Mouse (Mus musculus) forebrain, embryonic 12.5 days (tissue): Measurements from ENCODE around the gene Chst3. TPM values are rescaled to one million over a fixed set of nuclear protein-coding genes. Genes with fewer than 3 reads are reported as not detected.

ENCODE experiments used
- ATAC-seq: fragments of 200-750 bp; cut with Nextera tagmentation; 2 replicates; pipeline ENCODE4 v1.8.0; 2017; ENCODE audit warnings: moderate TSS enrichment; ENCODE audit not compliant: low FRiP score
- H3K27ac ChIP-seq: fragments of 300-500 bp; sonication (generic); 2 replicates; pipeline ENCODE4 v1.5.1; 2016; ENCODE audit warnings: mild to moderate bottlenecking
- H3K27me3 ChIP-seq: fragments of 300-500 bp; sonication (generic); 2 replicates; pipeline ENCODE4 v1.6.1; 2016; ENCODE audit warnings: mild to moderate bottlenecking
- H3K36me3 ChIP-seq: fragments of 300-500 bp; sonication (generic); replicated peaks from 2 replicates; pipeline ENCODE4 v1.6.1; 2016; ENCODE audit warnings: mild to moderate bottlenecking
- H3K4me1 ChIP-seq: fragments of 300-500 bp; sonication (generic); 2 replicates; pipeline ENCODE4 v1.6.1; 2016
- H3K4me2 ChIP-seq: fragments of 300-500 bp; sonication (generic); 2 replicates; pipeline ENCODE4 v1.6.1; 2016; ENCODE audit warnings: mild to moderate bottlenecking, moderate library complexity
- H3K4me3 ChIP-seq: fragments of 300-500 bp; sonication (generic); replicated peaks from 2 replicates; pipeline ENCODE4 v1.5.1; 2016; ENCODE audit warnings: mild to moderate bottlenecking
- H3K9ac ChIP-seq: fragments of 300-500 bp; sonication (generic); 2 replicates; pipeline ENCODE4 v1.6.1; 2016; ENCODE audit warnings: mild to moderate bottlenecking
- H3K9me3 ChIP-seq: fragments of 300-500 bp; sonication (generic); 2 replicates; pipeline ENCODE4 v1.6.1; 2016
- WGBS: fragments of 180-500 bp; shearing (Covaris S2); methylation state at CpG from one replicate; pipeline ENCODE4 v1.1.7; 2016; 5-methylcytosine and 5-hydroxymethylcytosine counted together
- polyA plus RNA-seq: library from polyadenylated mRNA; unstranded; fragments of >200 nt; fragmentation: Nextera tagmentation; extraction: Ambion mirVana; gene quantifications from 2 replicates; pipeline ENCODE4 v1.2.1, GENCODE M21; 2016

Gene Chst3
- polyA plus RNA-seq, 1 experiment from 2014 or later, result 3.7 TPM

DNA sequence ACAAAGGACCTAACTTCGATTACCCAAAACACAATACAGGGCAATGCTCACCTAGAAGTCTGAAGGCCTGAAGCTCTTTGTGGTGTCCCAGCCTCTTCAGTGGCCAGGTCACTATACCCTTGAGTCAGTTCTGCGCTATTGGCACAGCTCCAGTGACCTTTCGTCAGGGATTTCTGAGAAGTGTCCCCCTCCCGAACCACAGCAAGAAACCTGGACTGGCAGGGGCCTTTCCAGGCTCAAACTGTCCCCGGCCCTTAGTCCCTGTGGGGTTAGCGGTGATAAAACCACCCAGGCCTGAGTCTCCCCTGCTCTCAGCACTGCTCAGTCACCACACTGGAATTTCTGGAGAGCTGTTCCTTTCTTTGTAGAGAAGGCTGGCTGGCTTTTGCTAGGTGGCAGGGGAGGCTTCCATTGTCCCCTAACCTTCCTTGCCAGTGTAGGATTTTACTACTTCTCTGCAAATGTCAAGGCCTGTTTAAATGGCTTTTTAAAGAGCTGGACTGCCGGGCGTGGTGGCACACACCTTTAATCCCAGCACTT is 11.8 kb downstream of the Chst3 start:
- Histone ChIP-seq H3K4me3 (no peak overlapping the region), H3K9me3 (no peaks in the 10 kb centered on the region), H3K4me2 (no peak overlapping the region), H3K36me3 (no peaks in the 10 kb centered on the region), H3K9ac (no peak overlapping the region), H3K4me1 (peaks cover 56% of the 10 kb centered on the region), H3K27ac (no peak overlapping the region), H3K27me3 (no peaks in the 10 kb centered on the region)
- 88% methylated on average over 8 of the region's 8 CpGs for WGBS
- ATAC-seq, result no peak

DNA sequence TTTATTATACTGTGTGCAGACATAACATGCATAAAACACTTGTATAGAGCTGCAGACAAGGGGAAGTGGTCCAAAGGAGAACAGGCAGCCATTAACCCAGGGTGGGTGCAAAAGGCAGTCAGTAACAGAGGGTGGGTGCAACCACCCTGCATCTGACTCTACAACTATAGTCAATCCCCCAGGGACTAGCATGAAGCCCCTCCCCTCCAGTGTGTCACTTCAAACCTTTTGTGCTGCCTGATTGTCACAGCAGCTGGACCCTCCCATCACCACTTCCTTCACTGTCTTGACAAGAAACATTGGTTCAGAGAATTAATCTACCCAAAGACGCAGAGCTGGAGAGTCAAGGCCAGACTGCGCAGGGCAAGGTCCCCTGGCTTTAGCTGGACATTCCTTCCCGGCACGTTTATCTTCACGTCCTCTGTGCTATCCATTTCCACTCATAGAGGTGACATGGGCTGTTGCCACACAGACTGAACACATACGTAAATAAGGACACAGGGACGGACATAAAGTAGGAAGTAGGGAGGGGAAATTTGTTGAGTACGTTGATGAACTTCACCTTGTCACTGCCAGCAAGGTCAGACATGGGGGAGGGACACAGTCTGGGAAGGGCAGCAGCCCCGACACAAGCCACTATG is 13.3 kb downstream of the Chst3 start:
- no peak for ATAC-seq

DNA sequence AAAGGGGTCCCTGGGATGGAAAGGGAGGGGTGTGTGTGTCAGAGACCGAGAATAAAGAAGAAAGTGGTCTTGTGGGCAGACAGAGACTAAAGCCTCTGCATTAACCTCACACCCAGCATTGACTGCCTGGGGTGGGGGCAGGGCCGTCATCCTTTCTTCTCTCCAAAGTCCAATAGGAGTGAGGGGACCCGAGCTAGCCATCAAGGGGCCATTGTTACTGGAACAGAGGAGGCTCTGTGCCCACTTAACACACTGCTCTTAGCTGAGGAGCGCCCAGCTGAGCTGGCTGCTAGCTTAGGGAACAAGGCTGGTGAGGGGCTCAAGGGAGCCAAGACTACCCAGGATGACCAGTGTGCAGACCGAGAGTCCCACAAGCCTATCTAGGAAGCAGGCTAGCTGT is 16.3 kb downstream of the Chst3 start:
- ATAC-seq, result peak; percentile 91
- H3K27me3 ChIP-seq, result no peaks in the 10 kb centered on the region
- H3K27ac ChIP-seq, result peak overlapping the region; percentile 89
- H3K4me1 ChIP-seq, result peaks cover 26% of the 10 kb centered on the region
- WGBS, result 3% methylated on average over 5 of the region's 5 CpGs
- H3K9ac ChIP-seq, result no peak overlapping the region
- peak overlapping the region; percentile 19 for H3K4me2 ChIP-seq
- no peaks in the 10 kb centered on the region for H3K36me3 ChIP-seq
- no peaks in the 10 kb centered on the region for H3K9me3 ChIP-seq
- H3K4me3 ChIP-seq, result no peak overlapping the region

More for the DNA sequence above, 13.3 kb downstream of the Chst3 start:
- Histone ChIP-seq H3K9me3 (no peaks in the 10 kb centered on the region), H3K9ac (no peak overlapping the region), H3K27me3 (no peaks in the 10 kb centered on the region), H3K4me2 (no peak overlapping the region), H3K4me3 (no peak overlapping the region), H3K36me3 (no peaks in the 10 kb centered on the region), H3K27ac (0 out of 2 replicates have a peak overlapping the region, but pooled peaks have one; percentile 19), H3K4me1 (peaks cover 46% of the 10 kb centered on the region)
- WGBS, result 83% methylated on average over 9 of the region's 9 CpGs

DNA sequence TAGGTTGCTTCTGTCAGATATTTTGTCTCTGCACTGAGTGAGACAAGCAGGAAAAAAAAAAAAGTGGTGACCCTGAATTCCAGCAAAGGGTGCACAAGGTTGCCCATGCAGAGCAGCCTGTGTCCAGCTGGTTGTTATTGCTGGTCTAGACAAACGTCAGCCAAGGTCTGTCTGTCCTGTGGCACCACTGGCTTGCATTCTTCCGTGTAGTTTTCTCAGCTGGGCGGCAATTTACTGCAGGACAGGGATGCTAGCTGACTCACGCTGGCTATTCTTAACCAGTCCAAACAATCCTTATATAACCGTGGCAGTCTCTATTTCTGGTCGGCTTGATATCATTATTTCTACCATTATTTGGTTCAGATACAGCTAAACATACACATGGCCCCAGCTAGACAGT is 18.1 kb downstream of the Chst3 start:
- Histone ChIP-seq H3K4me2 (no peak overlapping the region), H3K4me3 (no peak overlapping the region), H3K4me1 (peaks cover 27% of the 10 kb centered on the region), H3K9me3 (no peaks in the 10 kb centered on the region), H3K27ac (no peak overlapping the region), H3K36me3 (no peaks in the 10 kb centered on the region), H3K9ac (no peak overlapping the region), H3K27me3 (no peaks in the 10 kb centered on the region)
- no peak for ATAC-seq
- WGBS, result 81% methylated on average over 6 of the region's 6 CpGs

DNA sequence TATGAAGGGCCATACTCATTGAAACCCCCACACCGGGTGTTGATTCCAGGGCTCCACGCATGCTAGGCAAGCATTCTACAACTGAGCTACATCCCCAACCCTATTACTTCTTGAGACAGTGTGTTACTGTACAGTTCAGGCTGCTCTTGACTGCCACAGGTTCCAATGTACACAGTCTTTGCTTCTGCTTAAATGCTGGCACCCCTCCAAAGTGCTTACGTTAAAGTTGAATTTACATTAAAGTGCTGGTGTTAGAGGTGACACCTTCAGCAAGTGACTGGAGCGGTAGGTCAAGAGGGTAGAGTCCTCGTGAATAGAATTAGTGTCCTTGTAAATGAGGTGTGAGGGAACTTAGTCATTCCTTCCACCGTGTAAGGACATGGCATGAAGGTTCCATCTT is 19.7 kb downstream of the Chst3 start:
- WGBS, result 91% methylated on average over 6 of the region's 6 CpGs
- ATAC-seq, result no peak
- Histone ChIP-seq H3K9ac (no peak overlapping the region), H3K36me3 (no peaks in the 10 kb centered on the region), H3K4me1 (peaks cover 37% of the 10 kb centered on the region), H3K27me3 (no peaks in the 10 kb centered on the region), H3K9me3 (no peaks in the 10 kb centered on the region), H3K27ac (no peak overlapping the region), H3K4me2 (no peak overlapping the region), H3K4me3 (no peak overlapping the region)

DNA sequence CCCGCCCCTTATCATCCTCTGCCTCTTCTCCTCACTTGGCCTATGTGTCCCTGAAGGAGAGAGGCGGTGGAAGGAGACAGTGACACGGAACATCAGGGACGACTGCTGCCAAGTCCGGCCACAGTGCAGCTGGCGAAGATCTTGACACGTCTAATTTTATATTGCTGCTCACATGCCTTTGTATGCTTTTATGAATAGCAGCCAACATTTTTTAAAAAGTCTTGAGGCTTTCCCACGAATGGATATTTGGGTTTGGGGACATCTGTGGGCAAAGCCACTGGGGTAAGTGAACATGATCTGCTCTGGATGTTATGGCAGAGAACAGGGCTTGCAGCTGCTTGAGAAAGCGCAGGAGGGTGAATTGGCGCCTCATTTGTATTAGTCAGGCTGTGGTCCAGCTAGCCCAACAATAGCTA is 21.6 kb downstream of the Chst3 start:
- Histone ChIP-seq H3K9me3 (no peaks in the 10 kb centered on the region), H3K4me3 (no peak overlapping the region), H3K4me1 (peaks cover 37% of the 10 kb centered on the region), H3K9ac (no peak overlapping the region), H3K4me2 (no peak overlapping the region), H3K27me3 (no peaks in the 10 kb centered on the region), H3K27ac (no peak overlapping the region; the same call in 1 of the 2 replicates), H3K36me3 (no peaks in the 10 kb centered on the region)
- WGBS, result 87% methylated on average over 10 of the region's 10 CpGs
- no peak for ATAC-seq

DNA sequence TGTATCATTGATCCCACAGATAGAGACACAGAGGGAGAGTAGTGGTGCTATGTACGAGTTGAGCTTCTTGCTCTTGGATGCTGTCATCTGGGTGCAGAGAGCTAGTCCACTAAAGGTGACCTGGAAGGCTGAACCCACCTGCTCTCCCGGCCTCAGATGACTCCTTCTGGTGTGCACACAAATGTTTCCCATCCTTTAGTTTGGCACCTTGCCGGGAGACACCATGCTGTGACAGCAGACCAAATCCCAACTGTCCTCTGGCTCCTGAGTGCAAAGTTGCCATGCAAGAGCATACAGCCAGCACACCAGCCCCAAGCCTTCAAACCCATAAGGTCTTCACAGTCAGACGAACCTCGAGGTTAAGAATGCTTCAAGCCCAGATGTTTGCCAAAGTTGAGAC is 22.1 kb downstream of the Chst3 start:
- Histone ChIP-seq H3K4me3 (no peak overlapping the region), H3K4me1 (peaks cover 37% of the 10 kb centered on the region), H3K9me3 (no peaks in the 10 kb centered on the region), H3K27me3 (no peaks in the 10 kb centered on the region), H3K27ac (no peak overlapping the region; the same call in 1 of the 2 replicates), H3K4me2 (no peak overlapping the region), H3K36me3 (no peaks in the 10 kb centered on the region), H3K9ac (no peak overlapping the region)
- WGBS, result 84% methylated on average over 5 of the region's 5 CpGs
- no peak for ATAC-seq

DNA sequence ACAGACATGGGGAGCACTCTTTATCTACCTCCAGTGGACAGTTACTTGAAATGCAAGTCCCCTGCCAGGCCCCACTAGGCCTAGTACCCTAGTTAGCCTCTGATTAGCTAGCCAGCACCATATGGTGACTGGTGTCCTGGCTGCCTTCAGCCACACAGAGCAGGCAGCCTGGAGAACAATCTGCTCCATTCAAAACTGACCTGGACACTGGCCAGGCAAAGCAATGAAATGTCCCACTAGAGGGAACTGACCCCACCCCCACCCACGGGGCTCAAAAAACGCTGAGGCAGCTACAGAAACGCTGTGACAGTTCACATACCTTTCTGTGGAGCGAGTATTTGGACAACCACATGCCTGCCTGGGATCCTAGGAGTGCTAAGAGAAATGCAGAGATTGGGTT is 24.0 kb downstream of the Chst3 start:
- no peaks in the 10 kb centered on the region for H3K9me3 ChIP-seq
- peak overlapping the region; percentile 92 for H3K27ac ChIP-seq
- no peak overlapping the region; the same call in 1 of the 2 replicates for H3K9ac ChIP-seq
- H3K4me3 ChIP-seq, result no peak overlapping the region
- 26% methylated on average over 4 of the region's 4 CpGs for WGBS
- ATAC-seq, result peak; percentile 32; the same call in 1 of the 2 replicates
- H3K36me3 ChIP-seq, result no peaks in the 10 kb centered on the region
- H3K4me2 ChIP-seq, result 0 out of 2 replicates have a peak overlapping the region, but pooled peaks have one; percentile 1
- H3K4me1 ChIP-seq, result peaks cover 51% of the 10 kb centered on the region
- H3K27me3 ChIP-seq, result no peaks in the 10 kb centered on the region; the same call in 1 of the 2 replicates

DNA sequence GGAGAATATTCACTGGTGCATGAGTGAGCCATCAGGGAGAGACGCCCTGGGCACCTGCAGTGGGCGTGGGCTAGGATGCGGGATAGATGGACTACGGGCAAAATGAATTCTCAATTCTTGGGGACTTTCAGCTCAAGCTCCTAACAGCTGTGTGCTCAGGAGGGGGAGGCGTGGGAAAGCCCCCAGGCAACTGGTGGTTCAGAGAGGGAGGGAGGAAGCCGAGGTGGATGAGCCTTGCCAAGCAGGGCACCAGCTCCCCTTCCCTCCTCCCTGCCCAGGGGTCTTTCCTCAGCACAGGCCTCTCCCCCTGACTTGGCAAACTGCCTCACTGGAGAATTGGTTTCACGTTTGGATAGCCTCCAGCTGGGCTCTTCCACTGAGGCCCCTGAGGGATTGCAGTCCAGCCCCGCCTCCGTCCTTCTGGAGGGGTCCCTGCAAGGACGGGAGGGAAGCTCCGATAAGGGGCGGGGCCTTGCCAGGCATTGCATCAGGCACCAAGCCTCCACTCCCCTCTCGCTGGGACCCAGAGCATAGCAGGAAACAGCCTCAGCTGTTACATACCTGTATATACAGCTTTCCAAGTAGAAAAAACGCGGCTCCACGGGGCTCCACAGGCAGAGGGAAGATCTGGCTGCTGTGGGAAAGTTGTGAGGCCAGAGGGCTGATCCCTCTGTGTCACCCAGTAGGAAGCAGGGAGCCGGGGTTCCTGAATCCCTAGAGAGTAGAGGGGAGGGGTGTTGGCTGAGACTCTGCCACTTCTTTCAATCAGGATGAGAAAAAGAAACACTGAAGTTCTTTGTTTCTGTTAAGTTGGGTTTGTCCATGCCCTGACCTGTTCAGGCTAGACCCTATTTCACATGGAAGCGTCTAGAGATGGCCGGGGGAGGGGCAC is 25.3 kb downstream of the Chst3 start:
- peak overlapping the region; percentile 92 for H3K27ac ChIP-seq
- no peak overlapping the region for H3K4me3 ChIP-seq
- H3K27me3 ChIP-seq, result no peaks in the 10 kb centered on the region; the same call in 1 of the 2 replicates
- H3K4me1 ChIP-seq, result peaks cover 55% of the 10 kb centered on the region
- no peaks in the 10 kb centered on the region for H3K36me3 ChIP-seq
- no peaks in the 10 kb centered on the region for H3K9me3 ChIP-seq
- WGBS, result 3% methylated on average over 19 of the region's 19 CpGs
- 0 out of 2 replicates have a peak overlapping the region, but pooled peaks have one; percentile 40 for H3K9ac ChIP-seq
- peak; percentile 90 for ATAC-seq
- peak overlapping the region; percentile 48 for H3K4me2 ChIP-seq

DNA sequence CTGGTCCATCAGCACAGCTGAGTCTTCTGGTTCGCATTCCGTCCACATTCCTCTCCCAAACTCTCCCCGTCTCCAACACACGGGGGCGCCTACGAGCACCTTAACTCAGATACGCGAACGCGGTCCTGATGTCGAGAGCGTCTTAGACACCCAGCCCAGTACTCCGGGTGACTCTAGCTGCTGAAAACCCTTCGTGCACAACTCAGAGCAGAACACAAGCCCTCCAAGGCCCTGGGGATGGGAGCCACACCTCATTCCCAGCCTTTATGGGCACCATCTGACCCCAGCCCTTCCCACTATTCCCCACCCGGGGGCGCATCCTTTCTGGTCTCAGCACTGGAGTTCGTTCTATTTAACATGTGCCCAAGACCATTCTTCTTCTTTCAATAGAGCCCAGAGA is 27.3 kb downstream of the Chst3 start:
- peak; percentile 15 for ATAC-seq
- peak overlapping the region; percentile 65 for H3K4me2 ChIP-seq
- peaks cover 55% of the 10 kb centered on the region for H3K4me1 ChIP-seq
- peaks cover 2% of the 10 kb centered on the region; the same call in 1 of the 2 replicates for H3K36me3 ChIP-seq
- no peak overlapping the region for H3K9ac ChIP-seq
- peak overlapping the region; percentile 67; the same call in 1 of the 2 replicates for H3K27ac ChIP-seq
- H3K4me3 ChIP-seq, result peak overlapping the region; percentile 33
- WGBS, result under 1% methylated on average over 17 of the region's 17 CpGs
- no peaks in the 10 kb centered on the region; the same call in 1 of the 2 replicates for H3K27me3 ChIP-seq
- H3K9me3 ChIP-seq, result no peaks in the 10 kb centered on the region

DNA sequence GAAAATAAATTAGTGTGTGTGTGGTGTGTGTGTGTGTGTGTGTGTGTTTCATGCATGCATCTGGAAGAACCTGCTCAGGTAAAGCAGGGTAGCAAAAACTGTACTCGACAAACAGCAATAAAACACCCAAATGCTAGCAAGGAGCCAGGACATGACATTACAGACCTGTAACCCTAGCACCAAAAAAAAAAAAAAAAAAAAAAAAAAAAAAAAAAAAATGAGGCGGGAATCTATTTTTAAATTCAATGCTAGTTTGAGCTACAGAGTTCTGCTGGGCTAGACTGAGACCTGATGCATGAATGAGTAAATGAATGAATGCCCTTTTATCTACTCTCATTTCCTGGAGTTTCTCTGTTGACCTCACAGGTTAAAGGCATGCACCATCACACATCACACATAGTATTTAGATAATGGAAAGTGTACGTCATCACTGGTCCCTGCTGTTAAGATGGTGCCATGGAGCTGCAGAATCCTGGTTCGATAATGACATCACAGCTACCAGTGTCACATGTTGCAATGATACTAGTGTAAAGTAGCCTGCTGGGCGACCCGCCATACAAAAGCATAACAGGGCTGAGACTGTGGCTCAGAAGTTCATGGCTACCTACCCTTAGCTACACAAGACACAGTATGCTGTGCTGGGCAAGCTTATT is 29.4 kb downstream of the Chst3 start:
- no peak for ATAC-seq

More for the DNA sequence above, 29.4 kb downstream of the Chst3 start:
- 84% methylated on average over 6 of the region's 6 CpGs for WGBS
- Histone ChIP-seq H3K27ac (no peak overlapping the region), H3K36me3 (peaks cover 23% of the 10 kb centered on the region), H3K4me2 (no peak overlapping the region), H3K9ac (no peak overlapping the region), H3K9me3 (no peaks in the 10 kb centered on the region), H3K4me1 (peaks cover 42% of the 10 kb centered on the region), H3K27me3 (no peaks in the 10 kb centered on the region; the same call in 1 of the 2 replicates), H3K4me3 (no peak overlapping the region)
